Mouse (Mus musculus) heart, embryonic 16.5 days (tissue): ENCODE data around the gene Prlr. TPM values are rescaled to one million over a fixed set of nuclear protein-coding genes. Genes with fewer than 3 reads are reported as not detected.

ENCODE experiments used
- ATAC-seq: fragments of 200-750 bp; cut with Nextera tagmentation; replicated peaks from 2 replicates; pipeline ENCODE4 v1.8.0; 2017; ENCODE audit warnings: moderate number of reproducible peaks; ENCODE audit not compliant: insufficient read depth, low FRiP score; ENCODE audit errors: extremely low read depth
- H3K27ac ChIP-seq: fragments of 300-500 bp; sonication (generic); 2 replicates; pipeline ENCODE4 v1.5.1; 2014; ENCODE audit warnings: mild to moderate bottlenecking, low read length, control low read depth, moderate library complexity
- H3K27me3 ChIP-seq: fragments of 300-500 bp; sonication (generic); 2 replicates; pipeline ENCODE4 v1.6.1; 2014; ENCODE audit warnings: low read length, mixed read lengths; ENCODE audit not compliant: control insufficient read depth, insufficient read depth
- H3K36me3 ChIP-seq: fragments of 300-500 bp; sonication (generic); 2 replicates; pipeline ENCODE4 v1.6.1; 2014; ENCODE audit not compliant: control insufficient read depth, insufficient read depth
- H3K4me1 ChIP-seq: fragments of 300-500 bp; sonication (generic); 2 replicates; pipeline ENCODE4 v1.6.1; 2014; ENCODE audit warnings: low read length, mixed read lengths; ENCODE audit not compliant: control insufficient read depth, insufficient read depth
- H3K4me2 ChIP-seq: fragments of 300-500 bp; sonication (generic); 2 replicates; pipeline ENCODE4 v1.6.1; 2014; ENCODE audit warnings: low read depth, mild to moderate bottlenecking, control low read depth, low read length
- H3K4me3 ChIP-seq: fragments of 300-500 bp; sonication (generic); 2 replicates; pipeline ENCODE4 v1.5.1; 2014; ENCODE audit warnings: mild to moderate bottlenecking, control low read depth, low read length
- H3K9ac ChIP-seq: fragments of 300-500 bp; sonication (generic); 2 replicates; pipeline ENCODE4 v1.6.1; 2014; ENCODE audit warnings: low read length, control low read depth
- H3K9me3 ChIP-seq: fragments of 300-500 bp; sonication (generic); replicated peaks from 2 replicates; pipeline ENCODE4 v1.6.1; 2016; ENCODE audit warnings: low read length; ENCODE audit not compliant: control insufficient read depth
- WGBS: fragments of 180-500 bp; shearing (Covaris S2); extraction: QIAGEN DNeasy Blood & Tissue Kit; methylation state at CpG from one replicate; pipeline ENCODE4 v1.1.7; 2014; 5-methylcytosine and 5-hydroxymethylcytosine counted together
- polyA plus RNA-seq: library from polyadenylated mRNA; unstranded; fragments of >200 nt; fragmentation: Nextera tagmentation; extraction: Ambion mirVana; gene quantifications from 2 replicates; pipeline ENCODE4 v1.2.1, GENCODE M21; 2015

Gene Prlr
- polyA plus RNA-seq, 1 experiment from 2014 or later, result 1.3 TPM

DNA sequence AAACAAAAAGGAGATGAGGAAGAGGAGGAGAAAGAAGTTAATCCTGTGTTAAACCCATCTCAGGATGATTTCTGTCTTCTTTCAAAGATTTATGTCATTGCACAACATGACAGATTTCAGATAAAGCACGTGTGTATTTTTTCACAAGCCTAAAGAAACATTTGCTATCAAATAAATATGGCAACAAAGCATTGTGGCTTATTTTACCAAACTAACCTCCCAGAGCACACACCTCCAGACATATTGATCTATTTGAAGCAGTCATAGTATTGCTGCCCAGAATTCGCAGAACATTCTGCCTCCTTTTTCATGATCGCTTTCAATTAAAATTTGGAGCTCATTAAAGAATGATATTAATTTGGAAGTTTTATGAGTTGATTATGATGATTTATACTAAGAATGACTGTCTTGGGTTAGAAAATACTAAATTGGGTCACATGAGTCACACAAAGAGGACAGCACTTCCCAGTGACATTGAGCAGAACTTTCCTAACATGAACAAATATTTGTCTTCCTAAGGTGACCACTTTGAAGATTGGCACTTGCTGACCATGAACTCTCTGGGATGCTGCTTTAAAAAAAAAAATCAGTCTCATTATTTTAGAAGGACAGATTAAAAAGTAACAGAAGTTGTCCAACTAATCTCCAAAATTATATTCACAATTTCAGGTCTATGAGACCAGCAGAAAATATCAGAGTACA, 202.9 kb downstream of the Prlr start:
- Histone ChIP-seq H3K4me2 (no peak overlapping the region), H3K4me1 (peaks cover 6% of the 10 kb centered on the region; the same call in 1 of the 2 replicates), H3K27ac (no peak overlapping the region), H3K36me3 (no peaks in the 10 kb centered on the region), H3K27me3 (no peaks in the 10 kb centered on the region), H3K4me3 (no peak overlapping the region), H3K9me3 (no peaks in the 10 kb centered on the region), H3K9ac (no peak overlapping the region)
- WGBS, result 86% methylated on average over 3 of the region's 3 CpGs
- ATAC-seq, result no peak

DNA sequence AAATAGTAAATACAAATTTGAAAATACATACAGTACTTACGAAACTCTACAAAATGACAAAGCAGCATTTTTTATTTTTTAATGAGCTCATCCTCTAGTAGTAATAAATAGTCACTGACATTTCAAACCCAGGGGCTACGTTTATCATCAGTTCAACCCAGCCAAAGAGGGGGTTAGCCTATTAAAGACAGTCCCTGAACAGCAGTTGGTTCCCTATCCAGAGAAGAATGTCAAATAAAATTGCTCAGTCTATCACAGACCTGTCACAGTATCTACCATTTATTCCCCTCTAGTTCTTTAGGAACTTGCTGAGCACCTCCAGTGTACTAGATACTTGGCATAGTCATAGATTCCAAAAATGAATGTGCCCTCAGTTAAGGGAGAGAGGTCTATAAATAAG, 210.2 kb downstream of the Prlr start:
- Histone ChIP-seq H3K9ac (no peak overlapping the region), H3K4me2 (no peak overlapping the region), H3K4me3 (no peak overlapping the region), H3K4me1 (0 out of 2 replicates have a peak, but pooled peaks cover 2% of the 10 kb centered on the region), H3K27me3 (no peaks in the 10 kb centered on the region), H3K27ac (no peak overlapping the region), H3K9me3 (no peaks in the 10 kb centered on the region), H3K36me3 (no peaks in the 10 kb centered on the region)
- ATAC-seq, result no peak
- 83% methylated on average over 2 of the region's 2 CpGs for WGBS

Other genes starting within 250 kb of the Prlr start
- gene Gm21973, start 148.1 kb downstream of the Prlr start, polyA plus RNA-seq, result not detected in 2 replicates
- gene Agxt2, start 181.3 kb downstream of the Prlr start, polyA plus RNA-seq, result not detected in 2 replicates